Mouse (Mus musculus): ENCODE measurements around the gene Dusp27. TPM values are rescaled to one million over a fixed set of nuclear protein-coding genes. Genes with fewer than 3 reads are reported as not detected.

Dusp27 gene
- total RNA-seq (2023) = under 1 TPM in 1 of 2 experiments, not detected in 1; 0.12 TPM

DNA sequence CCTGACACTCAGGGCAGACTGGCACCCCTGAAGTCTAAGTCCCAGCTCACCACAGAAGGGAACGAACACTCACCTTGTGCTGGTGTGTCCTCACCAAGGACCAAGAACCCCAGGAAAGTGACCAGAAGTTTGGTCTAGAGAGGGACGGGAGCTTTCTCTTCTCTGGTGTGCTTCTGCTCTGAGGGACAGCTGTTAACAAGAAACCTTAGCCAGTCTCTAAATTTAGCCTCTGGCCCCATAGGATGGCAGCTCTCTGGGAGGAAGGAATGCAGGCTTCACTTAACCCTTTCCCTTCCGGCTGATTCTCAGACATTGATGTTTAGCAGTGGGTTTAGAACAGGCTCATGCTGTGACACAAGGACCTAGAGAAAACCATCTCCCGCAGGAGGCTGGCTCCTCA lies at the start of gene Dusp27:
Gene Dusp27, minus strand, starts transcription at position 204 of the 400 bp plus-strand sequence.

DNA sequence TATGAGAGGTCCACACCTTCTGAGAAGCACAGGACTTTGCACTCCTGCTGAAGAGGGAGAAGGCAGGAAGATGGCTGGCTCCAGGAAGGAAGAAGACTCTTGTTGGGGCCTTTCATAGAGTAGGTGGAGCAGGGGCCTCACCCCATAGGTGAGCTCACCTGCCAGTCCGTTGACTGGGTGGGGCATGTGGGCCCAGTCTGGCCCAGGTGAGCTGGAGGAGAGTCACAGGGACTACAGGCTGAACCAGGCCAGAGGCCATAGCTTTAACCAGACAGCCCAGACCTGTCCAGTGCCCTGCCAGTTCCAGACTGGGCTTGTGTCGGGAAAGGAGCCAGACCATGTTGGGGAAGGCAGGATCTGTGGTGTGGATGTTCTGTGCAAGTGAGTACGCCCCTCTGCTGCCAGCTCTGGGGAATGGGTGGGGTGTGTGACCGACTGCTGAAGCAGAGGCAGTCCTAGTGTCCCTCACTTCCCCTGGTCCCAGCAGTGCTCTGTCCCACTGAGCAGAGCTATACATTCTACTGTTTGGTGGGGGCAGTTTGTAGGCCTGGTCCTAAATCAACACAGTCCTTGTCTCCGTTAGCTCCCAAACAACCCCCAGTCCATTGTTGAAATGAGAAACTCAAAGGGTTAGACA lies 2.6 kb upstream of the Dusp27 start, which contains the start of gene Gpa33:
Gene Gpa33, plus strand, starts transcription at position 15 of the 637 bp plus-strand sequence.

Other genes with a start within 250 kb of the Dusp27 start
- gene Pou2f1, start 125.2 kb downstream of the Dusp27 start, total RNA-seq (2023) = 10 to 100 TPM; 37.0 to 39.3 TPM
- not detected for gene Gpa33, start 2.3 kb upstream of the Dusp27 start, total RNA-seq (2023)
- not detected for gene Mael, start 110.8 kb upstream of the Dusp27 start, total RNA-seq (2023)
- under 1 TPM; 0.23 to 0.47 TPM for gene Ildr2, start 126.2 kb upstream of the Dusp27 start, total RNA-seq (2023)

Measured in T-cell, adult 66 days (primary cell).